Mouse (Mus musculus): Measurements from ENCODE around the gene Ifnar2. TPM values are rescaled to one million over a fixed set of nuclear protein-coding genes. Genes with fewer than 3 reads are reported as not detected.

Gene Ifnar2
- 61.9 and 70.3 TPM in 2 replicates for polyA plus RNA-seq (2015; fragmentation: Nextera tagmentation; extraction: Ambion mirVana)

GRCm38 (mm10) chr16:91372577-91373472, at the start of gene Ifnar2:
Ifnar2 (plus strand) TSS chr16:91372783.
- H3K4me1 ChIP-seq = peaks cover 18% of the 10 kb centered on the region
- peak within 1 kb of the TSS; percentile 61 for H3K4me2 ChIP-seq
- H3K4me3 ChIP-seq = peak within 1 kb of the TSS; percentile 82
- no peaks in the 10 kb centered on the region for H3K27me3 ChIP-seq
- peak; percentile 90 for ATAC-seq (ENCODE audit: borderline replicate concordance, extremely low read depth, low FRiP score, low TSS enrichment)
- WGBS = under 1% methylated on average over 62 of the region's 62 CpGs
- 0 out of 2 replicates have a peak, but pooled peaks cover 4% of the 10 kb centered on the region for H3K36me3 ChIP-seq
- H3K27ac ChIP-seq = peak within 1 kb of the TSS; percentile 96
- H3K9me3 ChIP-seq = no peaks in the 10 kb centered on the region
- peak within 1 kb of the TSS; percentile 88 for H3K9ac ChIP-seq

DNA sequence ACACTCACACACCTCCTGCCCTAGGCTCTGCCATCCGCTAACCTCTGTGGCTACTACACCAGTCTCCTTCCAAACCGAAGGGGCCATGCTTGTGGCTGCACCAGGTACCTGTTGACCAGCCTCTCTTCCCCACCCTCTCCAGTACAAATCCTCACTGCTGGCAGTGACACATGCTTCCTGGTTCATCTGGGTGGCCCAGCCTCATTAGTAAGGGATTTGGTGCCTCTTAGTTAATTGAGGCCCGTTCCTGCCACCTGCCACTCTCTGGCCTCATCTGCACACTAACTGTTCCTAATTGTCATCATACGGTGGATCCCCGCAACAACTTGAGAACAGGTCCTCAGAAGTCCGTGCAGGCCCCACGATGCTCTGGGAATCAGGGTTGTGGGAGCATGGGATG, 45.0 kb upstream of the Ifnar2 start:
- H3K9ac ChIP-seq = no peak overlapping the region
- H3K27ac ChIP-seq = no peak overlapping the region
- no peak for ATAC-seq (ENCODE audit: borderline replicate concordance, extremely low read depth, low FRiP score, low TSS enrichment)
- no peaks in the 10 kb centered on the region for H3K4me1 ChIP-seq
- no peaks in the 10 kb centered on the region for H3K27me3 ChIP-seq
- WGBS = 79% methylated on average over 7 of the region's 7 CpGs
- no peak overlapping the region for H3K4me2 ChIP-seq
- no peaks in the 10 kb centered on the region for H3K9me3 ChIP-seq
- no peak overlapping the region for H3K4me3 ChIP-seq
- H3K36me3 ChIP-seq = no peaks in the 10 kb centered on the region

DNA sequence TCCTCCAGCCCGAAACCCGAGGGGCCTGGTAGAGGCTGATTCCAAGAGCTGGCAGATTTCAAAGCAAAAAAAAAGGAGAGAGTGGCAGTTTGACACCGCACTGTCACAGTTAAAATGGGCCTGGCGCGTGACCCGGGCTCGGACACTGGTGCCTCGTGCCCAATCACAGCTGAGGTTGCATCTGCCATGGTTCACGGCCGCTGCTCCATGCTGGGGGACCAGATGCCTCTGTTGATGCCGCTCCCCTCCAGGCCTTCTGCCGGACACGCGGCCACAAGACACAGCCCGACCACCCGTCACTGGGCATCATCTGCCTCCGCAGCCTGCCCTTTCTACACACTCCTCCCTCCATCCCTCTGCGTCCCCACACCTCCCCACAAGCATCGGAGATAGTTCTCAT, 43.7 kb upstream of the Ifnar2 start:
- Histone ChIP-seq H3K4me2 (no peak overlapping the region), H3K27me3 (no peaks in the 10 kb centered on the region), H3K36me3 (no peaks in the 10 kb centered on the region), H3K27ac (no peak overlapping the region), H3K9me3 (no peaks in the 10 kb centered on the region), H3K4me1 (no peaks in the 10 kb centered on the region), H3K4me3 (no peak overlapping the region), H3K9ac (no peak overlapping the region)
- no peak for ATAC-seq (ENCODE audit: borderline replicate concordance, extremely low read depth, low FRiP score, low TSS enrichment)
- 71% methylated on average over 19 of the region's 19 CpGs for WGBS

GRCm38 (mm10) chr16:91330496-91330895, 42.1 kb upstream of the Ifnar2 start:
- H3K9ac ChIP-seq = no peak overlapping the region
- no peak overlapping the region for H3K27ac ChIP-seq
- 69% methylated on average over 6 of the region's 6 CpGs for WGBS
- H3K36me3 ChIP-seq = no peaks in the 10 kb centered on the region
- H3K4me3 ChIP-seq = no peak overlapping the region
- H3K9me3 ChIP-seq = no peaks in the 10 kb centered on the region
- H3K4me1 ChIP-seq = no peaks in the 10 kb centered on the region
- no peak for ATAC-seq (ENCODE audit: borderline replicate concordance, extremely low read depth, low FRiP score, low TSS enrichment)
- H3K4me2 ChIP-seq = no peak overlapping the region
- H3K27me3 ChIP-seq = no peaks in the 10 kb centered on the region

- 28% methylated on average over 5 of the region's 5 CpGs for WGBS
- Histone ChIP-seq H3K27ac (no peak overlapping the region), H3K9ac (no peak overlapping the region), H3K4me2 (no peak overlapping the region), H3K4me1 (no peaks in the 10 kb centered on the region), H3K27me3 (no peaks in the 10 kb centered on the region), H3K4me3 (no peak overlapping the region), H3K36me3 (no peaks in the 10 kb centered on the region), H3K9me3 (no peaks in the 10 kb centered on the region)
- no peak for ATAC-seq (ENCODE audit: borderline replicate concordance, extremely low read depth, low FRiP score, low TSS enrichment)
Observed at GRCm38 (mm10) chr16:91331153-91331552, 41.4 kb upstream of the Ifnar2 start.

DNA sequence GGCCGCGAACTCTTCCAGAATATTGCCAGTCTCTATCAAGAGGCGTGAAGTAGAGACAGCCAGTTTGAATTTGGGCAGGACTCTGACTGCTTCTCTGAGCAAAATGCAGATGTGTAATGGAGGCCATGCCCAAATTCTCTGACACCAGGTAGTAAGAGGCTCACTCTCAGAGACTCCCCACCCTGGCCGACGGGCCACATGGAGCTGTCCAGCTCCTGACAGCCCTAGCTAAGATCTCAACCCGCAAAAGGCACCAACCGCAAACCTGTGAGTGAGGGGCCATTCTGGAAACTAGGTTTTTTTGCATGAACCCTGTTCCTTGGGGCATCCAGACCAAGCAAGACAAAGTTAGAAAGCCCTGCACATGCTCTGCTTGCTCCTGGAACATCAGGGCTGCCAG, 39.7 kb upstream of the Ifnar2 start:
- 50% methylated on average over 7 of the region's 7 CpGs for WGBS
- ATAC-seq (ENCODE audit: borderline replicate concordance, extremely low read depth, low FRiP score, low TSS enrichment) = no peak
- H3K4me3 ChIP-seq = no peak overlapping the region
- H3K9ac ChIP-seq = no peak overlapping the region
- H3K9me3 ChIP-seq = no peaks in the 10 kb centered on the region
- H3K36me3 ChIP-seq = no peaks in the 10 kb centered on the region
- H3K4me2 ChIP-seq = no peak overlapping the region
- no peak overlapping the region for H3K27ac ChIP-seq
- H3K27me3 ChIP-seq = no peaks in the 10 kb centered on the region
- no peaks in the 10 kb centered on the region for H3K4me1 ChIP-seq

DNA sequence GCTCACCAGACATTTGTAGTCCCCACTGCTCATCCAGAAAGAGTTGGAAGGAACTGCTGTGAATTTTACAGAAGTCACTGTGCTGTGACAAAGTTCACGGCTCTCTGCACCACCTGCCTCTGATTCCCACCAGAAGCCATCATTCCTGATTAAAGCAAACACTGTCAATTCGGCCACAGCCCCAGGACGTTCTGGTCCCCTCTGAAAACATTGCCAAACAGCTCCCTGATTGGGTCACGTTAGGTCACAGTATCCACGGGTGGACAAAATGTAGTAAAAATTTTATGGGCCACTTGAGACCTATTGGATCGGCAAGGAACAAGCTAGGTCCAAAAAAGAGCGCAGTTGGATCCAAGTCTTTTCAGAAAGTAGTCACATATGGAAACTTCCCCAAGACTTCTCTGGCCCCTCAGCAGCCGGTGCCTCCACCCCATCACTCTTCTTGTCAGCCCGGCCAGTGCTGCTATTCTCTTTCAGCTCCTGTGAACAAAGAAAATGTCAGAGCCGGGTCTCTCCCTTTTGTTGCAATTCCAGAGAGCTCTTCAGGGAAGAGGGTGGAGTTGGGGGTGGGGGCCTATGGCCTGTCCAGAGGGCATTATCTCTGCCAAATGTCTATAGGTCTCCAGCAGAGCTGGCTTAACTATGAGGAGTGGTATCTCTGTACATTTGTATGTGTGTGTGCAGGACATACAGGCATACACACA, 38.2 kb upstream of the Ifnar2 start:
- WGBS = 16% methylated on average over 10 of the region's 10 CpGs
- no peaks in the 10 kb centered on the region for H3K4me1 ChIP-seq
- no peak overlapping the region for H3K4me3 ChIP-seq
- H3K27ac ChIP-seq = no peak overlapping the region
- H3K4me2 ChIP-seq = no peak overlapping the region
- no peaks in the 10 kb centered on the region for H3K9me3 ChIP-seq
- ATAC-seq (ENCODE audit: borderline replicate concordance, extremely low read depth, low FRiP score, low TSS enrichment) = no peak
- H3K27me3 ChIP-seq = no peaks in the 10 kb centered on the region
- no peak overlapping the region for H3K9ac ChIP-seq
- no peaks in the 10 kb centered on the region for H3K36me3 ChIP-seq

GRCm38 (mm10) chr16:91336753-91337152, 35.8 kb upstream of the Ifnar2 start:
- Histone ChIP-seq H3K36me3 (no peaks in the 10 kb centered on the region), H3K9me3 (no peaks in the 10 kb centered on the region), H3K4me3 (no peak overlapping the region), H3K27me3 (no peaks in the 10 kb centered on the region), H3K9ac (no peak overlapping the region), H3K27ac (no peak overlapping the region), H3K4me1 (no peaks in the 10 kb centered on the region), H3K4me2 (no peak overlapping the region)
- 85% methylated on average over 4 of the region's 4 CpGs for WGBS
- ATAC-seq (ENCODE audit: borderline replicate concordance, extremely low read depth, low FRiP score, low TSS enrichment) = no peak

DNA sequence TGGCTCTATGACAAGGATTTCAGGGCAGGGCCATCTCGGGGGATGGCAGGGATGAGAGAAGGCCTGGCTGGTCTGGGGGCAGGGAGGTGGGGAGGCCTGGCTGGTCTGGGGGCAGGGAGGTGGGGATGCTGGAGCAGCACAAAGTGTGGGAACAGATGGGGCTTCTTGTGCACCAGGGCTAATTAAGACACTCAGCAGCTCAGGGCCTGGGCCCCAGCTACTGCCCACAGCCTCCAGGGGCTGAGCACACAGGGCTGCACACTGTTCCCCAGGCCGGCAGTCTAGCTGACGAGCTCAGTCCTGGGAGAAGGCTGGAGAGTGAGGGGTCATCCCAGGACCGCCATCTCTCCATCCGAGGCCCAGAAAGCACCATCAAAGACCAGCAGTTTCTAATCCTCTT, 35.1 kb upstream of the Ifnar2 start:
- no peak; the same call in 1 of the 2 replicates for ATAC-seq (ENCODE audit: borderline replicate concordance, extremely low read depth, low FRiP score, low TSS enrichment)
- Histone ChIP-seq H3K4me2 (no peak overlapping the region), H3K27ac (no peak overlapping the region), H3K36me3 (no peaks in the 10 kb centered on the region), H3K27me3 (no peaks in the 10 kb centered on the region), H3K4me1 (no peaks in the 10 kb centered on the region), H3K4me3 (no peak overlapping the region), H3K9ac (no peak overlapping the region), H3K9me3 (no peaks in the 10 kb centered on the region)
- 71% methylated on average over 5 of the region's 5 CpGs for WGBS

- Histone ChIP-seq H3K4me3 (no peak overlapping the region), H3K4me1 (no peaks in the 10 kb centered on the region), H3K27me3 (peaks cover 11% of the 10 kb centered on the region; the same call in 1 of the 2 replicates), H3K9ac (no peak overlapping the region), H3K9me3 (no peaks in the 10 kb centered on the region), H3K27ac (no peak overlapping the region), H3K4me2 (no peak overlapping the region), H3K36me3 (no peaks in the 10 kb centered on the region)
- no peak for ATAC-seq (ENCODE audit: borderline replicate concordance, extremely low read depth, low FRiP score, low TSS enrichment)
- 67% methylated on average over 9 of the region's 9 CpGs for WGBS
Observed at GRCm38 (mm10) chr16:91346491-91346890, 26.1 kb upstream of the Ifnar2 start.

GRCm38 (mm10) chr16:91347491-91348263, 24.9 kb upstream of the Ifnar2 start:
- Histone ChIP-seq H3K36me3 (no peaks in the 10 kb centered on the region), H3K9ac (no peak overlapping the region), H3K4me2 (no peak overlapping the region), H3K27ac (no peak overlapping the region), H3K4me3 (no peak overlapping the region), H3K27me3 (peaks cover 16% of the 10 kb centered on the region; the same call in 1 of the 2 replicates), H3K9me3 (no peaks in the 10 kb centered on the region), H3K4me1 (no peaks in the 10 kb centered on the region)
- no peak for ATAC-seq (ENCODE audit: borderline replicate concordance, extremely low read depth, low FRiP score, low TSS enrichment)
- WGBS = 53% methylated on average over 20 of the region's 20 CpGs

All from lung, embryonic 15.5 days (tissue).